8 mouse cellular contexts compared by ENCODE assay signal in genomic region chrX:51679601-51680427, GRCm38 (mm10). TPM values are rescaled to one million over a fixed set of nuclear protein-coding genes. Genes with fewer than 3 reads are reported as not detected.
DNase-seq lines count a peak whose midpoint lies in the region; ATAC-seq and TF ChIP-seq lines count a peak whose summit lies in the region.

No protein-coding gene starts in this region.

- H3K4me1 ChIP-seq in cortical plate, adult 2 months (ENCODE audit: control insufficient read depth, insufficient read depth, low read length): no peaks in the 10 kb centered on the region
- peaks cover 5% of the 10 kb centered on the region; the same call in 1 of the 2 replicates for H3K4me1 ChIP-seq in heart, embryonic 10.5 days
- H3K4me1 ChIP-seq in kidney, embryonic 16.5 days (ENCODE audit: insufficient read depth, low read length): no peaks in the 10 kb centered on the region
- H3K4me1 ChIP-seq in liver, embryonic 14.5 days (replicated peaks; ENCODE audit: control insufficient read depth in 2 of 2, insufficient read depth in 2 of 2, low read length in 1 of 2): no peaks in the 10 kb centered on the region

- H3K9ac ChIP-seq in kidney, embryonic 16.5 days (replicated peaks; ENCODE audit: low read length): peak overlapping the region; percentile 71
- H3K9ac ChIP-seq in liver, embryonic 14.5 days (replicated peaks): no peak overlapping the region

- peaks cover 44% of the 10 kb centered on the region for H3K27me3 ChIP-seq in heart, embryonic 10.5 days (ENCODE audit: insufficient read depth, poor library complexity, severe bottlenecking)
- H3K27me3 ChIP-seq in kidney, embryonic 16.5 days (ENCODE audit: insufficient read depth, low read length): peaks cover 17% of the 10 kb centered on the region; the same call in 1 of the 2 replicates
- H3K27me3 ChIP-seq in liver, embryonic 14.5 days (ENCODE audit: control insufficient read depth, insufficient read depth, low read length): peaks cover 34% of the 10 kb centered on the region

- no peak for TF ChIP-seq POLR2A in cortical plate, adult 2 months (IDR thresholded peaks at IDR 0.05; ENCODE audit: extremely low read depth, insufficient read depth, low read length)

- DNase-seq in right cerebral cortex, postnatal 10 days (ENCODE audit: low spot score in 2 of 2): peak; percentile 32 to 58
- DNase-seq in right cerebral cortex, adult 18-20 months: no peak
- DNase-seq in heart, embryonic 10.5 days (ENCODE audit: low spot score): no peak
- no peak for DNase-seq in liver, embryonic 14.5 days (ENCODE audit: low read depth in 3 of 3, low spot score in 3 of 3)
- DNase-seq in right cerebral cortex, postnatal 14 days: peak; percentile 11
- DNase-seq in natural killer cell, adult 2 months (ENCODE audit: low spot score in 2 of 2): no peak

- peak; percentile 17 for ATAC-seq in kidney, embryonic 16.5 days (ENCODE audit: low FRiP score, low TSS enrichment)
- no peak for ATAC-seq in liver, embryonic 14.5 days (ENCODE audit: insufficient read depth)

- H3K4me3 ChIP-seq in cortical plate, adult 2 months (ENCODE audit: insufficient read depth, low read length): peak overlapping the region; percentile 97
- peak overlapping the region; percentile 63 for H3K4me3 ChIP-seq in heart, embryonic 10.5 days
- H3K4me3 ChIP-seq in kidney, embryonic 16.5 days (ENCODE audit: low read length): peak overlapping the region; percentile 61
- H3K4me3 ChIP-seq in liver, embryonic 14.5 days (ENCODE audit: insufficient read depth in 1 of 2, low read depth in 2 of 2, low read length in 2 of 2): peak overlapping the region; percentile 21 to 27; a peak in 3 of 4 replicates

- peak overlapping the region; percentile 43; the same call in 1 of the 2 replicates for H3K27ac ChIP-seq in cortical plate, adult 2 months (ENCODE audit: insufficient read depth, low read length)
- peak overlapping the region; percentile 85 for H3K27ac ChIP-seq in heart, embryonic 10.5 days
- H3K27ac ChIP-seq in kidney, embryonic 16.5 days (ENCODE audit: low read length): no peak overlapping the region
- H3K27ac ChIP-seq in liver, embryonic 14.5 days: no peak overlapping the region

- no peaks in the 10 kb centered on the region for H3K9me3 ChIP-seq in heart, embryonic 10.5 days
- no peaks in the 10 kb centered on the region for H3K9me3 ChIP-seq in kidney, embryonic 16.5 days (ENCODE audit: low read length)
- no peaks in the 10 kb centered on the region for H3K9me3 ChIP-seq in liver, embryonic 14.5 days (ENCODE audit: control insufficient read depth, low read length)

- TF ChIP-seq EP300 in liver, embryonic 14.5 days (IDR thresholded peaks at IDR 0.05; ENCODE audit: low read depth): no peak

- no peaks in the 10 kb centered on the region for H3K36me3 ChIP-seq in heart, embryonic 10.5 days
- H3K36me3 ChIP-seq in kidney, embryonic 16.5 days (ENCODE audit: insufficient read depth, low read length): 0 out of 2 replicates have a peak, but pooled peaks cover 2% of the 10 kb centered on the region
- H3K36me3 ChIP-seq in liver, embryonic 14.5 days (replicated peaks; ENCODE audit: control insufficient read depth, insufficient read depth, low read depth): no peaks in the 10 kb centered on the region

- no peak for TF ChIP-seq CTCF in cortical plate, adult 2 months (IDR thresholded peaks at IDR 0.05; ENCODE audit: extremely low read depth, insufficient read depth, low read length)
- no peak for TF ChIP-seq CTCF in liver, embryonic 14.5 days (IDR thresholded peaks at IDR 0.05; ENCODE audit: low read depth)

- 16% methylated on average over 46 of the region's 46 CpGs for WGBS in heart, embryonic 10.5 days
- 29% methylated on average over 46 of the region's 46 CpGs for WGBS in kidney, embryonic 16.5 days
- 26% methylated on average over 39 of the region's 46 CpGs for WGBS in liver, embryonic 14.5 days (ENCODE audit: insufficient replicate concordance)

- peak overlapping the region; percentile 76 for H3K4me2 ChIP-seq in kidney, embryonic 16.5 days (replicated peaks; ENCODE audit: low read depth, low read length)
- H3K4me2 ChIP-seq in liver, embryonic 14.5 days (ENCODE audit: low read depth): peak overlapping the region; percentile 41

RNA-seq across cellular contexts. Expression of gene Hs6st2, which starts 1.8 kb away (rescaled TPM):
- polyA plus RNA-seq in cortical plate, adult 2 months (2012; rRNA removed): 7.5 and 10.7 TPM in 2 replicates
- polyA plus RNA-seq in heart, embryonic 10.5 days (2016; fragmentation: Nextera tagmentation; extraction: Ambion mirVana): 33.0 and 36.3 TPM in 2 replicates
- polyA plus RNA-seq in kidney, embryonic 16.5 days (2015; fragmentation: Nextera tagmentation; extraction: Ambion mirVana): 19.2 and 20.3 TPM in 2 replicates
- 0.26 and 0.39 TPM in 2 replicates for polyA plus RNA-seq in liver, embryonic 14.5 days (2012; rRNA removed)
- 0.86 and 0.92 TPM in 2 replicates for polyA plus RNA-seq in liver, embryonic 14.5 days (2014; fragmentation: Nextera tagmentation; extraction: Ambion mirVana)

Comparison
In these comparisons a context has a peak if more than half of its experiments do, and no peak if none do; other contexts are left out.
1. DNase-seq: peak in right cerebral cortex, postnatal 10 days (2 of 2) and right cerebral cortex, postnatal 14 days (single experiment); none in right cerebral cortex, adult 18-20 months (single experiment), heart, embryonic 10.5 days (single experiment), liver, embryonic 14.5 days (0 of 3) and natural killer cell, adult 2 months (0 of 2).
2. H3K27ac ChIP-seq: peak in cortical plate, adult 2 months (single experiment) and heart, embryonic 10.5 days (single experiment); none in kidney, embryonic 16.5 days (single experiment) and liver, embryonic 14.5 days (single experiment).
3. H3K4me3 ChIP-seq: peak in every context shown above with its lines; median percentile 97 in cortical plate, adult 2 months; 63 in heart, embryonic 10.5 days; 61 in kidney, embryonic 16.5 days; 24 in liver, embryonic 14.5 days.